Mouse (Mus musculus): ENCODE measurements at regions not wholly inside any gene's neighbourhood (a gene's known extent, or its start where the extent isn't known, plus 50 kb on each side); places are given as distances from the start of the nearest gene placed in this dataset.

GRCm38 (mm10) chr2:9628026-9628425, 253.0 kb upstream of the 4930412O13Rik start:
- H3K36me3 ChIP-seq (ENCODE audit: control insufficient read depth in 1 of 2, insufficient read depth in 2 of 2, low read length in 2 of 2): no peaks in the 10 kb centered on the region
- no peak overlapping the region for H3K4me3 ChIP-seq (ENCODE audit: control insufficient read depth in 1 of 2, insufficient read depth in 1 of 2, low read depth in 2 of 2, low read length in 2 of 2)
- TF ChIP-seq MAZ (IDR thresholded peaks at IDR 0.05; ENCODE audit: low read depth, low read length): no peak
- TF ChIP-seq CTCF (IDR thresholded peaks at IDR 0.05 in 2 of 3, conservative IDR thresholded peaks at IDR 0.05 in 1 of 3; ENCODE audit: control insufficient read depth in 1 of 3, insufficient read depth in 1 of 3, low read depth in 2 of 3, low read length in 3 of 3, poor library complexity in 1 of 3, severe bottlenecking in 1 of 3): no peak
- TF ChIP-seq SIN3A (IDR thresholded peaks at IDR 0.05; ENCODE audit: low read length): no peak
- TF ChIP-seq MAFK (IDR thresholded peaks at IDR 0.05; ENCODE audit: borderline replicate concordance, low read depth, low read length): no peak
- TF ChIP-seq BHLHE40 (IDR thresholded peaks at IDR 0.05; ENCODE audit: borderline replicate concordance, low read depth, low read length): no peak
- TF ChIP-seq ETS1 (IDR thresholded peaks at IDR 0.05; ENCODE audit: low read depth, low read length): no peak
- no peak for TF ChIP-seq POLR2AphosphoS5 (IDR thresholded peaks at IDR 0.05; ENCODE audit: borderline replicate concordance, low read depth, low read length)
- TF ChIP-seq ZMIZ1 (IDR thresholded peaks at IDR 0.05; ENCODE audit: low read depth, low read length): no peak
- no peak for TF ChIP-seq POLR2A (IDR thresholded peaks at IDR 0.05; ENCODE audit: control insufficient read depth in 1 of 2, insufficient read depth in 1 of 2, low read depth in 1 of 2, low read length in 2 of 2, poor library complexity in 1 of 2)
- no peaks in the 10 kb centered on the region for H3K79me2 ChIP-seq (ENCODE audit: control insufficient read depth, insufficient read depth, low read length, poor library complexity)
- H3K9me3 ChIP-seq (replicated peaks; ENCODE audit: insufficient read depth, low read length): no peaks in the 10 kb centered on the region
- no peak overlapping the region for H3K9ac ChIP-seq (ENCODE audit: control insufficient read depth, low read depth, low read length, poor library complexity, severe bottlenecking)
- DNase-seq (ENCODE audit: low read depth, low spot score): no peak
- no peaks in the 10 kb centered on the region for H3K27me3 ChIP-seq (ENCODE audit: control insufficient read depth in 1 of 2, insufficient read depth in 2 of 2, low read length in 2 of 2)
- H3K4me1 ChIP-seq (ENCODE audit: control insufficient read depth in 1 of 2, insufficient read depth in 2 of 2, low read length in 2 of 2): no peaks in the 10 kb centered on the region
- H3K27ac ChIP-seq (ENCODE audit: control insufficient read depth, low read depth, low read length): no peak overlapping the region

GRCm38 (mm10) chr2:9632719-9633446, 248.2 kb upstream of the 4930412O13Rik start:
- Histone ChIP-seq H3K27me3 (ENCODE audit: control insufficient read depth in 1 of 2, insufficient read depth in 2 of 2, low read length in 2 of 2) (no peaks in the 10 kb centered on the region), H3K4me3 (ENCODE audit: control insufficient read depth in 1 of 2, insufficient read depth in 1 of 2, low read depth in 2 of 2, low read length in 2 of 2) (no peak overlapping the region), H3K9me3 (replicated peaks; ENCODE audit: insufficient read depth, low read length) (no peaks in the 10 kb centered on the region), H3K9ac (ENCODE audit: control insufficient read depth, low read depth, low read length, poor library complexity, severe bottlenecking) (no peak overlapping the region), H3K27ac (ENCODE audit: control insufficient read depth, low read depth, low read length) (no peak overlapping the region), H3K36me3 (ENCODE audit: control insufficient read depth in 1 of 2, insufficient read depth in 2 of 2, low read length in 2 of 2) (no peaks in the 10 kb centered on the region), H3K79me2 (ENCODE audit: control insufficient read depth, insufficient read depth, low read length, poor library complexity) (no peaks in the 10 kb centered on the region), H3K4me1 (ENCODE audit: control insufficient read depth in 1 of 2, insufficient read depth in 2 of 2, low read length in 2 of 2) (no peaks in the 10 kb centered on the region)
- no peak for TF ChIP-seq CTCF (IDR thresholded peaks at IDR 0.05 in 2 of 3, conservative IDR thresholded peaks at IDR 0.05 in 1 of 3; ENCODE audit: control insufficient read depth in 1 of 3, insufficient read depth in 1 of 3, low read depth in 2 of 3, low read length in 3 of 3, poor library complexity in 1 of 3, severe bottlenecking in 1 of 3)
- TF ChIP-seq MAZ (IDR thresholded peaks at IDR 0.05; ENCODE audit: low read depth, low read length): no peak
- TF ChIP-seq ZKSCAN1 (IDR thresholded peaks at IDR 0.05; ENCODE audit: low read depth, low read length): no peak
- TF ChIP-seq E2F4 (IDR thresholded peaks at IDR 0.05; ENCODE audit: borderline replicate concordance, low read depth, low read length): no peak
- TF ChIP-seq CHD1 (IDR thresholded peaks at IDR 0.05; ENCODE audit: low read depth, low read length): no peak
- no peak for TF ChIP-seq EP300 (IDR thresholded peaks at IDR 0.05; ENCODE audit: low read depth in 1 of 2, low read length in 2 of 2)
- TF ChIP-seq NELFE (IDR thresholded peaks at IDR 0.05; ENCODE audit: low read depth, low read length): no peak
- no peak for TF ChIP-seq MEF2A (IDR thresholded peaks at IDR 0.05; ENCODE audit: extremely low read depth, insufficient replicate concordance, low read depth, low read length, poor library complexity, severe bottlenecking)
- no peak for TF ChIP-seq SMC3 (IDR thresholded peaks at IDR 0.05; ENCODE audit: low read depth, low read length)
- TF ChIP-seq JUND (IDR thresholded peaks at IDR 0.05; ENCODE audit: low read depth, low read length): no peak
- TF ChIP-seq GATA1 (IDR thresholded peaks at IDR 0.05; ENCODE audit: low read depth, low read length): no peak
- no peak for TF ChIP-seq MXI1 (IDR thresholded peaks at IDR 0.05; ENCODE audit: low read depth, low read length)
- TF ChIP-seq HCFC1 (IDR thresholded peaks at IDR 0.05; ENCODE audit: low read depth, low read length): no peak
- no peak for TF ChIP-seq MYB (IDR thresholded peaks at IDR 0.05; ENCODE audit: low read depth, low read length)
- TF ChIP-seq MAFK (IDR thresholded peaks at IDR 0.05; ENCODE audit: borderline replicate concordance, low read depth, low read length): no peak
- DNase-seq (ENCODE audit: low read depth, low spot score): no peak
